Mouse (Mus musculus) frontal cortex, postnatal 14 days (tissue): ENCODE data around the gene Tatdn2.

Experiments used
- DNase-seq, 2 experiments: peaks; one replicate each; pipeline ENCODE4 v3.0.0; 2022; ENCODE audit warnings: low spot score in 2 of 2

Tatdn2 gene

GRCm38 (mm10) chr6:113696582-113697221 is at the start of gene Tatdn2:
Gene Tatdn2, plus strand, starts transcription at chr6:113697050.
- peak; percentile 95 for DNase-seq

- DNase-seq = no peak
Observed at GRCm38 (mm10) chr6:113649346-113650196, 47.3 kb upstream of the Tatdn2 start.

GRCm38 (mm10) chr6:113650197-113650640 is 46.6 kb upstream of the Tatdn2 start:
- DNase-seq = no peak

GRCm38 (mm10) chr6:113651626-113652025 is 45.2 kb upstream of the Tatdn2 start:
- DNase-seq = no peak

- no peak for DNase-seq
Observed at GRCm38 (mm10) chr6:113653551-113653950, 43.3 kb upstream of the Tatdn2 start.

- no peak for DNase-seq
Observed at GRCm38 (mm10) chr6:113654102-113654501, 42.7 kb upstream of the Tatdn2 start.

GRCm38 (mm10) chr6:113654753-113655397 is 42.0 kb upstream of the Tatdn2 start:
- DNase-seq = no peak

- no peak for DNase-seq
Observed at GRCm38 (mm10) chr6:113655475-113655874, 41.4 kb upstream of the Tatdn2 start.

- no peak for DNase-seq
Observed at GRCm38 (mm10) chr6:113656847-113657246, 40.0 kb upstream of the Tatdn2 start.

GRCm38 (mm10) chr6:113658226-113658625 is 38.6 kb upstream of the Tatdn2 start:
- no peak for DNase-seq

GRCm38 (mm10) chr6:113659648-113660491 is 37.0 kb upstream of the Tatdn2 start:
- DNase-seq = no peak

GRCm38 (mm10) chr6:113660492-113661352 is 36.1 kb upstream of the Tatdn2 start:
- DNase-seq = no peak

- DNase-seq = no peak
Observed at GRCm38 (mm10) chr6:113661353-113662241, 35.3 kb upstream of the Tatdn2 start.

- no peak for DNase-seq
Observed at GRCm38 (mm10) chr6:113662964-113663700, 33.7 kb upstream of the Tatdn2 start.

- no peak for DNase-seq
Observed at GRCm38 (mm10) chr6:113664305-113664704, 32.5 kb upstream of the Tatdn2 start.

- no peak for DNase-seq
Observed at GRCm38 (mm10) chr6:113667611-113668122, 29.2 kb upstream of the Tatdn2 start.

GRCm38 (mm10) chr6:113668287-113669154 is 28.3 kb upstream of the Tatdn2 start:
- no peak for DNase-seq

GRCm38 (mm10) chr6:113669821-113670220 is 27.0 kb upstream of the Tatdn2 start:
- no peak for DNase-seq
